Mouse (Mus musculus) kidney, postnatal 0 days (tissue): Measurements from ENCODE around the gene Gm21454. TPM values are rescaled to one million over a fixed set of nuclear protein-coding genes. Genes with fewer than 3 reads are reported as not detected.
"Not testable (repeated sequence)": the region's sequence is repeated elsewhere in the genome, so short reads cannot be mapped to it uniquely, and the experiment has no call there.

Source experiments
- ATAC-seq: fragments of 200-750 bp; cut with Nextera tagmentation; replicated peaks from 2 replicates; pipeline ENCODE4 v1.8.0; 2017; ENCODE audit warnings: low read depth, moderate number of reproducible peaks, moderate TSS enrichment, moderate library complexity; ENCODE audit not compliant: low FRiP score
- DNase-seq: peaks from one replicate; pipeline ENCODE4 v3.0.0-alpha.2; 2016; ENCODE audit warnings: low spot score
- H3K27ac ChIP-seq: fragments of 300-500 bp; sonication (generic); 2 replicates; pipeline ENCODE4 v1.5.1; 2014; ENCODE audit warnings: mild to moderate bottlenecking
- H3K27me3 ChIP-seq: fragments of 300-500 bp; sonication (generic); 2 replicates; pipeline ENCODE4 v1.6.1; 2014; ENCODE audit warnings: low read length, mixed read lengths; ENCODE audit not compliant: insufficient read depth
- H3K36me3 ChIP-seq: fragments of 300-500 bp; sonication (generic); 2 replicates; pipeline ENCODE4 v1.6.1; 2014; ENCODE audit warnings: low read length, mixed read lengths; ENCODE audit not compliant: insufficient read depth
- H3K4me1 ChIP-seq: fragments of 300-500 bp; sonication (generic); replicated peaks from 2 replicates; pipeline ENCODE4 v1.6.1; 2014; ENCODE audit warnings: antibody characterized with exemption, low read length, mixed read lengths; ENCODE audit not compliant: insufficient read depth
- H3K4me2 ChIP-seq: fragments of 300-500 bp; sonication (generic); 2 replicates; pipeline ENCODE4 v1.6.1; 2014; ENCODE audit warnings: mild to moderate bottlenecking, low read length, moderate library complexity, mixed read lengths
- H3K4me3 ChIP-seq: fragments of 300-500 bp; sonication (generic); replicated peaks from 2 replicates; pipeline ENCODE4 v1.5.1; 2014; ENCODE audit warnings: low read depth, low read length
- H3K9ac ChIP-seq: fragments of 300-500 bp; sonication (generic); 2 replicates; pipeline ENCODE4 v1.6.1; 2014; ENCODE audit warnings: low read depth, low read length
- H3K9me3 ChIP-seq: fragments of 300-500 bp; sonication (generic); replicated peaks from 2 replicates; pipeline ENCODE4 v1.6.1; 2016; ENCODE audit warnings: low read length, inconsistent platforms, mixed read lengths
- WGBS: fragments of 180-500 bp; shearing (Covaris S2); extraction: QIAGEN DNeasy Blood & Tissue Kit; methylation state at CpG from one replicate; pipeline ENCODE4 v1.1.7; 2014; 5-methylcytosine and 5-hydroxymethylcytosine counted together
- polyA plus RNA-seq: library from polyadenylated mRNA; unstranded; fragments of >200 nt; fragmentation: Nextera tagmentation; extraction: Ambion mirVana; gene quantifications from 2 replicates; pipeline ENCODE4 v1.2.1, GENCODE M21; 2015

The Gm21454 gene
- polyA plus RNA-seq = not detected in 2 replicates

DNA sequence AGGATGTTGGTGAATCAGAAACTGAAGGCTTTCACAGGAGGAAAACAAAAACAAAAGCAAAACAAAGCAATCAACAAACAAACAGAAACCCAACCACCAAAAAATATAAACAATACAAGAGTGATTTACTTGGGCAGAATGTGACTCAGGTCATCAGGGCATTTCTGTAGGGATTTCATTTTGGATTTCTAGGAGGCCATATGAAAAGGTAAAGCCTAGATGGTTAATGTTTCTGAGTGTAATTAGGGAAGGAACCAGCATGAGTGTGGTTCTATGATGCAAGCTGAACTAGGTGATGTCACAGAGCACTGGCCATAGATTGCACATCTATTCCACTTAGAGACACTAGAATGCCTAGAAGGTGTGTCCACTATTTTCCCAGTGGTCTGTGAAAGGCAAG lies at the start of gene Gm21454, which contains the start of gene Gm21440:
TSS of gene Gm21454 (plus strand) at position 352 of the 400 bp plus-strand sequence.
TSS of gene Gm21440 (plus strand) at position 301 of the 400 bp plus-strand sequence.
- H3K27ac ChIP-seq, ATAC-seq, H3K4me1 ChIP-seq, H3K9ac ChIP-seq, H3K36me3 ChIP-seq, H3K4me2 ChIP-seq, DNase-seq, H3K4me3 ChIP-seq, H3K27me3 ChIP-seq, H3K9me3 ChIP-seq: not testable (repeated sequence)

DNA sequence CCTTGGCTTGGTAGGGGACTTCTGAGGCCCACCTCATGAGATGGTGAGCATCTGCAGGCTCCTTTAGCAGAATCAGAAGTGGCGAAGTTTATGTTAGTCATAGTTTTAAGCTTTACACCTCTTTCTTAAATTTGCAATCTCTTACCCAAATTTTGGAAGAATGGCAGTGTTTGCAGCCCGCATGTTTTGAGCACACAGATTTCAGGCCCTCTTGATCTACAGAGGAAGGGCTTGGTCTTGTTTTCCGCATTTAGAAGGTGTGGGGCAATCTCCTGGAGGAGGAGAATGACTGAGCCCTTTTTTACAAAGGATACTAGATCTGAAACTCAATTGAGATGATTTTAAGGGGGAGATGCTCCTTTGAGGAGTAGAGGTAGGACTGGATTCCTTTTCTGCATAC lies 28.4 kb upstream of the Gm21454 start, which contains the start of gene Gm21828:
TSS of gene Gm21828 (minus strand) at position 101 of the 400 bp plus-strand sequence.
- WGBS = no CpG with 5 or more reads among the region's 3 CpGs
- H3K27ac ChIP-seq, H3K4me2 ChIP-seq, H3K36me3 ChIP-seq, H3K27me3 ChIP-seq, ATAC-seq, H3K4me3 ChIP-seq, H3K4me1 ChIP-seq, H3K9me3 ChIP-seq, H3K9ac ChIP-seq, DNase-seq: not testable (repeated sequence)

DNA sequence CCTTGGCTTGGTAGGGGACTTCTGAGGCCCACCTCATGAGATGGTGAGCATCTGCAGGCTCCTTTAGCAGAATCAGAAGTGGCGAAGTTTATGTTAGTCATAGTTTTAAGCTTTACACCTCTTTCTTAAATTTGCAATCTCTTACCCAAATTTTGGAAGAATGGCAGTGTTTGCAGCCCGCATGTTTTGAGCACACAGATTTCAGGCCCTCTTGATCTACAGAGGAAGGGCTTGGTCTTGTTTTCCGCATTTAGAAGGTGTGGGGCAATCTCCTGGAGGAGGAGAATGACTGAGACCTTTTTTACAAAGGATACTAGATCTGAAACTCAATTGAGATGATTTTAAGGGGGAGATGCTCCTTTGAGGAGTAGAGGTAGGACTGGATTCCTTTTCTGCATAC lies 96.7 kb downstream of the Gm21454 start, which contains the start of gene Gm21725:
TSS of gene Gm21725 (minus strand) at position 101 of the 400 bp plus-strand sequence.
- not testable (repeated sequence) for H3K4me1 ChIP-seq, H3K27me3 ChIP-seq, DNase-seq, H3K4me2 ChIP-seq, ATAC-seq, H3K27ac ChIP-seq, H3K4me3 ChIP-seq, H3K9ac ChIP-seq, H3K9me3 ChIP-seq, H3K36me3 ChIP-seq
- no CpG with 5 or more reads among the region's 3 CpGs for WGBS

Other genes with a start within 250 kb of the Gm21454 start
- not detected in 2 replicates for gene Gm20807, start 209.6 kb upstream of the Gm21454 start, polyA plus RNA-seq
- not detected in 2 replicates for gene Gm21891, start 119.0 kb upstream of the Gm21454 start, polyA plus RNA-seq
- gene Gm21425, start 90.5 kb upstream of the Gm21454 start, polyA plus RNA-seq = not detected in 2 replicates
- gene Gm21828, start 28.5 kb upstream of the Gm21454 start, polyA plus RNA-seq = not detected in 2 replicates
- not detected in 2 replicates for gene Gm21440, start 51 bp upstream of the Gm21454 start, polyA plus RNA-seq
- gene Gm21725, start 96.6 kb downstream of the Gm21454 start, polyA plus RNA-seq = not detected in 2 replicates
- gene Gm21866, start 213.1 kb downstream of the Gm21454 start, polyA plus RNA-seq = not detected in 2 replicates
- not detected in 2 replicates for gene Gm20773, start 241.6 kb downstream of the Gm21454 start, polyA plus RNA-seq